Mouse (Mus musculus): ENCODE data around the gene Ppdpf.

The Ppdpf gene

DNA sequence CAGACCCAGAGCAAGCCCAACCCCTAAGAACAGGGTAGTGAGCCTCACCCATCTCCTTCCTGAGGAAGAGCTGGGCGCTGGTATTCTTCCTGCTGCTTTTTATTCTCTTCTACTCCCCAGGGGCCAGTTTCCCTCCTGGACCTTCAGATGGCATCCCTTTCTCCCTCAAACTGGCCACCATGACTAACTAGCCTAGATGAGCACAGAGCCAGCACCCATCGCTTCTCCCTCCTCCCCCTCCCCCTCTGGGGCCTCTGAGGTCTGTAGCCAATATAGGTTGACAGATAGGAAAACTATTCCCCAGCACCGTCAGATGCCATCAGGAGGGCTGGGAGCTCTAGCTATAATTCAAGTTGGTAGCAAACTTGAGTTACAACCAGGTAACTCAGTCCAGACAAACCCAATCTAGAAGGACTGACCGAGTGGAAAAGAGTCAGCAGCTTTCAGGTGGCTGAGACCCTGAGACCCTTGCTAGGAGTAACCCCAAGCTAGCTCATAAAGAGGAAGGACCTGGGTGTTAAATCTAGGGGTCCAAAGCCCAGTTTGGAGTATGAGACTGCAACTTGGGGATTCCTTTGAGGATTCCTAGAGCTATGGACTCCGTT is 31.9 kb downstream of the Ppdpf start:
- no peak for DNase-seq (ENCODE audit: extremely low spot score)

DNA sequence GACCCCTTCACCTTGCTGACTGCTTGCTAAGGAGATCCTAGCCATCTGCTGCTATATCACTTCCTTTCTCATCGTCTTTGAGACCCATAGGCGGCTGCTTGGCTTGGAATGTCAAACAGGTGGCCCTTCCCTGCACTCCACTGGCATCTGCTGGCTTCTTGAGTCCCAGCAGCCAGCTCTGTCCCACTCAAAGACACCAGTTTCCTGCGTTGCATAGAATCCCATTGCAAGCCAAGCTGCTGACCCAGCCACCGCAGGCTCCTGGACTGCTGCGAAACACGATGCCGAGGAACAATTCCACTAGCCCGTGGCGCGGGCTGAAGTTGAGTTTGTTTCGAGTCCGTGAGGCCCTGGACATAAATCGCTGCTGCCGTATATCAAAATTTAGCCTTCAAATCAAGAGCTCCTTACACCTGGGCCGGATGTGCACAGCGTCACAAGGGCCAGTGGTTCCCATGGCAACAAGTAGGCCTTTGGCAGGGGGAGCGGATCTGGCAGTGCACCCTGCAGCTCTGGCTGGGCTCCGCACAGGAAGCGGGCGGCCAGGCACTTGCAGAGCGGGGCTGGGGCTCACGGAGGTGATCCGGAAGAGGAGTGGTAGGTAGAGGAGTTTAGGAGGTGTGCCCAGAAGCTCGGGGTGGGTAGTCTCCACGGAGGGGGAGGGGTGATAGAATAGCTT is 32.6 kb downstream of the Ppdpf start, which contains the start of gene Fndc11:
Gene Fndc11, plus strand, starts transcription at position 476 of the 679 bp plus-strand sequence.
- peak; percentile 81 for DNase-seq (ENCODE audit: extremely low spot score)

DNA sequence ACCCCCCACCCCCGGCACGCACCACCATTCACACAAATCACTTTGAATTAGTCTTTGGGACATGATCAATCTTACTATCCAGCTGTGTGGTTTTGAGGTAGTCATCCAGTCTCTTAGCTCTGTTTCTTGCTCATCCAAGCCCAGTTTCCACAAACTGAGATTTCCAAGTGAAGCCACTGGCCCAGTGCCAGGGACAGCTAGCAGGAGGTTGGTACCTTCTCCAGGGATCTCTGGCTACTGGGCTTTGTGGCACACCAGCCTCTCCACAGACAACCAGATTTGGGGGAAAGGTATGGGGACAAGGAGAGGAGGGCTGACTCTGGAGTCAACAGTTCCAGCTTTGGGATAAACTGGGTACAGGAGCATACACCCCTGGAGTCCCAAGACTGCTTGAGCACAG is 33.3 kb downstream of the Ppdpf start:
- no peak for DNase-seq (ENCODE audit: extremely low spot score)

DNA sequence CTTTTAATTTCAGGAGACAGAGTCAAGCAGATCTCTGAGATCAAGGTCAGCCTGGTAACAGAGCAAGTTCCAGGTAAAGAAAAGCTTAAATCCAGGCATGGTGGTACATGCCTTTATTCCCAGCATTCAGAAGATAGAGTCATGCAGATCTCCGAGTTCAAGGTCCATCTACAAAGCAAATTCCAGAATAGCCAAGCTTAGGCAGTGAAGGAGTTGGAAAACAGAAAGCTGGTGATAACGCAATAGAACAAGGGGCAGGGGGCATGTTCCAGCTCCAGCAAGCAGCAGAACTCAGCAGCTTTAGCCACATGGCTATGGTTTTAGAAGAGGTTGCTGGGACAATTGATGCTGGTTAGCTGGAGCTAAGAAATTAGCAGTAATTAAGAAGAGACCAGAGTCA is 37.9 kb downstream of the Ppdpf start:
- no peak for DNase-seq (ENCODE audit: extremely low spot score)

DNA sequence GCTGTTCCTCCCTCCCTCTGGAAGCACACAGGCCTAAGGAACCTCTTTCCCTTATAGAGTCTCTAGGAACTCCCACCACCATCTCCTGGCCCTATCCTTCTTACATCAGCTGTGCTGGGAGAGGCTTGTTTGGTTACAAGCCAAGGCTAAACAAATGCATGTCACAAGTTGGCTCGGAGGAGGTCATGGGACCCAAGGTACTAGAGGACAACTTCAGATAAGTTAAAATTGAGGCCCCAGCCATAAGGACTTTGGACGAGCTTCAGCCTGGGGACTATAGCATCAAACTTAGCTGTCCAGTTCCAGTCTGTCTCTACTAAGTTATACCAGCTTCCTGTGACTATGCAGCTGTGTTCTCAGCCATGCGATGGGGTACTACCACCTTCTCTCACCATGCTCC is 40.1 kb downstream of the Ppdpf start:
- no peak for DNase-seq (ENCODE audit: extremely low spot score)

DNA sequence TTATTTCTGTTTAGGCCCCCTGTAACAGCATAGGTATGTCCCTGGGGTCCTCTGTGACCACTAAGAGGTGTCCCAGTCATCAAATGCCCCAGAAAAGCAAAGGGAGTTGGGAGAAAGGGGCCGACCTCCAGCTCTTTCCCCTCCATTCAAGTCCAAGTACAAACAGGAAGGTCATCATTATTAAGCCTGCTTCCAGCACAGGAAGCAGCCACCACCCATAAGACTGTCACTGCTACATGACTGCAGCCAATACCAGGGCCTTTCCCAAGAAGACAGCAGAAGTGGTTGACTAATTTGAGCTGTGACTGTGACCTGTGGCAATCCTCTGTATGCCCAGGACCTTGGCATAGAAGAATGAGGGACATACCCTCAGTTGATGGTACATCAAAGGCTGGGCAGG is 41.3 kb downstream of the Ppdpf start:
- no peak for DNase-seq (ENCODE audit: extremely low spot score)

DNA sequence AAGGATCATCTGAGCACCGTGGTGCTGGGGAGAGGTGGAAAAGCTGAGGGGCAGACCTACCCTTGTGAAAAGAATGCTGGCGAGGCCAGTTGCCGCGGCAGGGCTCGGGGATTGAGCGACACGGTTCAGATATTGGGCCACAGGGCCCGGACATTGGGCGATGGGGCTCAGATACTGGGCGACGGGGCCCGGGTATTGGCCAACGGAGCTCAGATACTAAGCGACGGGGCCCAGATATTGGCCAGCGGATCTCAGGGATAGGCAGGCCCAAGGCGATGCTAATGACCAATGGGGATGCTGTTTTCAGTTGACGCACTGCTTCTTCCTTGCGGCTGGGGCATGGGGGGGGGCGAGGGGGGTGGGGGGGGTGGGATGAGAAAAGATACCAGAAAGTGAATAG is 44.1 kb downstream of the Ppdpf start:
- no peak for DNase-seq (ENCODE audit: extremely low spot score)

DNA sequence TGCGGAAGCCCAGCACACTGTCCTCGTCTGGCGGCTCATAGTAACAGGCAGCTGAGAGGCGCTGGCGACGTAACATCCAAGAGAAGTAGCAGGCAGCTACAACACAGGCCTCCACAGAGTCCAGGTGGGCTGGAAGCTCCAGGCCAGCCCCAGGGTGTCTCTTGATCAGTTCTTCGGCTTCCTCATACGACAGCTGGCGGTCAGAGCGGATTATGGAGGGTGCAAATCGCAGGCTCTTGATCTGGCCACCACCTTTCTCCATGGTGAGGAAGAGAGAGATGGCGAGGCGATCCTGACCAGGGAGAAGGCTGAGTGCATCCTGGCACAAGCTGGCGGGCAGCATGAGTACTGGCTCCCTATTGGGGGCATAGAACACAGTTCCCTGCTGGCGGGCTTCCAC is 46.4 kb downstream of the Ppdpf start:
- no peak for DNase-seq (ENCODE audit: extremely low spot score)

DNA sequence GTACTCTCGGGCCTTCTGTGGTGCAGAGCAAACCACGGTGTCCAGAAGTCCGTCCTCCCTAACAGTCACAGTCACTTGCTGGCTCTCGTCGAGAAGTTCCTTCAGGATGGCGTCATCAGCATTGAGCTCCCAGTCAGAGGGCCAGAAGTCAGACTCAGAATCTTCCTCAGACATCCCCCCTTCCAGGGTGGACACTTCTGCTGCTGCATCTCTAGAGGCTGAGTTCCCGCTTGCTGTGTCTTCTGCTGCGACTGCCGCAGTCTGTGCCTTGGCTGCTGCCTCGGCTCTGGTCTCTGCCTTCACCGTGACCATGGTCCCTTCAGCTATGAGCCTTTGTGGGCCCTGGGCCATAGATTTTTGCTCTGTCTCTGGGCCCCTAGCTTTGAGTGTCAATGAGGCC is 47.6 kb downstream of the Ppdpf start:
- DNase-seq (ENCODE audit: extremely low spot score), result no peak

DNA sequence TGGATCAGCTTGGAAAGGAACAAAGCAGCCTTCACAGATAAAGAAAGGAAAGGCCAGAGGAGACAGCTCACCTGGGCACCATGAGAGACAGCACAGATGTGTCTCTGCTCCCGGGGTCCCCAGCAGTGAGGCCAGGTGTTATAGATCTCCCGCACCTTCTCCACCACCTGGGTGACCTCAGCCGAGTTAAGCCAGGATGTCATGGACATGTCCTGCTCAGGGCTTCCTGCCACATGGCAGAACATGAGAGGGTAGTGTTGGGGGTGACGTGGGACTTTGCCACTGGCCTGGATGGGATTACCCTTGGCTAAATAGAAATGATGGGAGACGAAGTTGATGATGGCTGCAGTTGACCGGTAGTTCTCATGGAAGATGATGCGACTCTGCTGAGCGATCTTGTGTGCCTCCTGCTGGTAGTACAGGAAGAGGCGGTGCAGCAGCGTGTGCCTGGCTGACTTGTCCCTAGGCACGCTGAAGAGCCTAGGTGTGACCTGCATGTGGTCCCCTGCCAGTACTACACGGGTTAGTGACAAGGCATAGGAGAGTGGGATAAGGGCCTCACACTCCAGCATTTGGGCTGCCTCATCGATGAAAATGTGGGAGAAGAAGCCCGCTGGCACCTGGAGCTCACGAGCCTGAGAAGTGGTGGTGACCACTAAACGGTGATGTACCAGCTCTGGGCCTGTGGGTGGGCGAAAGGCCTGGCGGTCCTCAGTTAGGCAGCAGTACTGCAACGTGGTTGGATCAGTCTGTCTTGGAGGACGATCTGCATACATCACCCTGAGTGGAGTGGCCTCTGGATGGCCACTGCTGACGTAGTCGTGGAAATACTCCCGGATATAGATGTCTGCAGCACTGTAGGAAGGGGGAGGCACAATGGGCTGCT is 48.9 kb downstream of the Ppdpf start:
- DNase-seq (ENCODE audit: extremely low spot score), result no peak

DNA sequence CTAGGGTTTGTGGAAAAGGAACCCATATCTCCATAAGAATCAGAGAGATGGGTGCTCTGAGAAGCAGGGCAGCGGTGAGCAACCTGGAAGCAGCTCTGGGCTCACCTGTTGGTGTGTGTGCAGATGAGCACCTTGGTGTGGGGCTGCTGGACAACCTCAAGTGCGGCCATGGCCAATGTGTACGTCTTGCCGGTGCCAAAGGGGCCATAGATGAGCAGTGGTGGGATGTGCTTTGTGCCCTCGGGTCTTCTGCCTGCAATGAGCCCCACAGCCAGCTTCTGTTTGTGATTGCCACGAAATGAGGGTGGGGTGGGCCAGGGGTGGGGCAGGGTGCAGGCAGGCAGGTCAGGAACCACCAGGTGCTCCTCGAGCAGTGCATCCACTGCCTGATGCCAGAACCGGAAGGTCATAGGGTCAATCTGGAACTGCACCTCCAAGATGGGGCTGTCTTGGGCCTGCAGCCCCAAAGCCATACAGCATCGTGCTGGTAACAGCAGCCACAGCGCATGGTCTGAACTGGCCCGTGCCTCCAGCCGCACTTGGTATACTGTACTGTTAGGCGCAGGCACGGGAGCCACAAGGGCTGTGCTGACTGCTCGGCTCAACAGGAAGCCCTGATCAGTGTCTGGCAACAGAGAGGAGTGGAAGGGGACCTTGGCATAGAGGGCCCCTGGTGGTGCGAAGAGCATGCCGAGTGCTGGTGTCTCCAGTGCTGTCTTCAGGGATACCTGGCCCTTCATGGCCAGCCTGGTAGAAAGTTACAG is 50.4 kb downstream of the Ppdpf start:
- no peak for DNase-seq (ENCODE audit: extremely low spot score)

DNA sequence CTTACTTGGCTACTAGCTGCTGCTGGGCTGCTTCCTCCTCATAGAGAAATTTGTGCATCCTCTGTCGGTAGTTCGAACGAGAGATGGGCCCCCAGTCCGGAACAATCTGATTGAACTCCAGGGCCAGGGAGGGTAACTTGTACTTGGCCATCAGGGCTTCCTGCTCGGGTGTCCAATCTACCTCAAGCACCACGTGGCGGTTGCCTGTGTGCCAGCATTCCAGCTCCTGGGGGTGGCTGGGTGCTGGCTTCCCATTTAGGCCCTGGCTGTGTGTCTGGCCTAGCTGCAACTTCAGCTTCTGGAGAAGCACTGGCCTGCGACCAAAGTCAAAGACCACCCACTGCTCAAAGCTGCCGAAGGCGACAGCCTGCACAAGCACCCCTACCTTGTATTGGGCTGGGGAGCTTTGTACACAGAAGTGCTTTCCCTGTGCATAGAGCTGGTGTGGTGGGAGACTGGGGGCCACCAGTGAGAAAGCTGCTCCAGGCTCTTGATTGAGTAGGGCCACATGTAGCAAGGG is 51.1 kb downstream of the Ppdpf start:
- no peak for DNase-seq (ENCODE audit: extremely low spot score)
